ENCODE assay signal across 22 mouse cellular contexts in the genomic region with DNA sequence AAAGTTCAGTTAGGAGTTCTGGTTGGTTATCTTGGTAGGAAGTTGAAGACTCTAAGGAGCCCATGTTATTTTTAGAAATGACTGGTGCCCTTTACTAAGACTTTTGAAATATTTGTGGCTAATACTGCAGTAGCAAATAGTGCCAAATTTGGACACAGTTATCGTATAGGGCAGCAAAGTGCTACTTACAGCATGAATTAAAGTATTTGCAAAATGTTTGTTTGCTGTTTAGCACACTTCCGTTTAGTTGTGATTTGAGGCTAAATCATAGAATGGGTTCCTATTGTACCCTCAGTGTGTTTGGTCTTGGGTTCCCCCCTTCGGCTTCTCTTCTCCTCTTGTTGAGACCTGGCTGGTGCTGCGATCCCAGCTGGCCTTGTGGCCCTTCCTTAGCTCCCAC. TPM values are rescaled to one million over a fixed set of nuclear protein-coding genes. Genes with fewer than 3 reads are reported as not detected.
DNase-seq lines count a peak whose midpoint lies in the region.
"Had no signal": no experiment of that assay in that cellular context is flagged by ENCODE, and none has a peak within 500 bp of the region (broad histone marks: within the 10 kb centered on the region; RNA-seq: fewer than 3 reads in every experiment).

No protein-coding gene starts in this region.

- no peaks in the 10 kb centered on the region for H3K27me3 ChIP-seq in heart, embryonic 10.5 days (ENCODE audit: insufficient read depth, poor library complexity, severe bottlenecking)
- no peaks in the 10 kb centered on the region for H3K27me3 ChIP-seq in limb, embryonic 10.5 days (ENCODE audit: low read depth, poor library complexity, severe bottlenecking)
- H3K27me3 ChIP-seq: embryonic facial prominence, embryonic 13.5 days; limb, embryonic 12.5 days had no signal

- no peaks in the 10 kb centered on the region for H3K9me3 ChIP-seq in heart, embryonic 10.5 days
- H3K9me3 ChIP-seq in limb, embryonic 10.5 days (replicated peaks) = no peaks in the 10 kb centered on the region
- H3K9me3 ChIP-seq: embryonic facial prominence, embryonic 13.5 days; G1E; limb, embryonic 12.5 days had no signal

- no peaks in the 10 kb centered on the region for H3K36me3 ChIP-seq in heart, embryonic 10.5 days
- no peaks in the 10 kb centered on the region for H3K36me3 ChIP-seq in limb, embryonic 10.5 days
- H3K36me3 ChIP-seq: embryonic facial prominence, embryonic 13.5 days; G1E; limb, embryonic 12.5 days had no signal

- peaks cover 33% of the 10 kb centered on the region for H3K4me1 ChIP-seq in heart, embryonic 10.5 days
- H3K4me1 ChIP-seq in limb, embryonic 10.5 days = peaks cover 47% of the 10 kb centered on the region

- no peak overlapping the region for H3K4me3 ChIP-seq in heart, embryonic 10.5 days
- no peak overlapping the region for H3K4me3 ChIP-seq in limb, embryonic 10.5 days
- H3K4me3 ChIP-seq: embryonic facial prominence, embryonic 13.5 days; limb, embryonic 12.5 days had no signal

- WGBS in heart, embryonic 10.5 days = 81% methylated on average over 4 of the region's 4 CpGs
- WGBS in limb, embryonic 10.5 days = 92% methylated on average over 4 of the region's 4 CpGs

- H3K27ac ChIP-seq in heart, embryonic 10.5 days = peak overlapping the region; percentile 72; the same call in 1 of the 2 replicates
- H3K27ac ChIP-seq in limb, embryonic 10.5 days = peak overlapping the region; percentile 50; the same call in 1 of the 2 replicates
- H3K27ac ChIP-seq: embryonic facial prominence, embryonic 13.5 days; hindbrain, embryonic 14.5 days; limb, embryonic 12.5 days; liver, embryonic 14.5 days had no signal

- DNase-seq in heart, embryonic 10.5 days (ENCODE audit: low spot score) = no peak
- DNase-seq in heart, adult 11 months = no peak
- peak; percentile 12 for DNase-seq in lung, postnatal 25 days (ENCODE audit: low spot score)
- DNase-seq in lung, postnatal 36 days = no peak
- peak; percentile 65 for DNase-seq in adipocyte (ENCODE audit: low spot score)
- DNase-seq in limb, embryonic 10.5 days (ENCODE audit: low spot score) = no peak
- no peak for DNase-seq in T-cell, adult 2 months (ENCODE audit: low spot score)
- no peak for DNase-seq in kidney, adult 11 months
- DNase-seq: cerebellum, adult 8-10 months; embryo, embryonic 11 days; forebrain, postnatal 0 days; kidney, postnatal 14 days; lung, adult 2 months; lung, postnatal 10 days; midbrain, embryonic 14.5 days; spleen, adult 18-20 months; thymus, postnatal 14 days had no signal

RNA-seq across cellular contexts. Expression of a gene that starts 45.3 kb away (rescaled TPM):
- polyA plus RNA-seq in heart, embryonic 10.5 days (2016; fragmentation: Nextera tagmentation; extraction: Ambion mirVana) = 19.3 and 21.4 TPM in 2 replicates
- 21.8 and 28.5 TPM in 2 replicates for polyA plus RNA-seq in limb, embryonic 10.5 days (2016; fragmentation: Nextera tagmentation; extraction: Ambion mirVana)

Comparison
In these comparisons a context has a peak if more than half of its experiments do, and no peak if none do; other contexts are left out.
1. DNase-seq: peak in lung, postnatal 25 days (single experiment) and adipocyte (single experiment); none in heart, embryonic 10.5 days (single experiment), heart, adult 11 months (single experiment), lung, postnatal 36 days (single experiment), limb, embryonic 10.5 days (single experiment), T-cell, adult 2 months (single experiment) and kidney, adult 11 months (single experiment).